ENCODE assay signal across 10 mouse cellular contexts in the genomic region with DNA sequence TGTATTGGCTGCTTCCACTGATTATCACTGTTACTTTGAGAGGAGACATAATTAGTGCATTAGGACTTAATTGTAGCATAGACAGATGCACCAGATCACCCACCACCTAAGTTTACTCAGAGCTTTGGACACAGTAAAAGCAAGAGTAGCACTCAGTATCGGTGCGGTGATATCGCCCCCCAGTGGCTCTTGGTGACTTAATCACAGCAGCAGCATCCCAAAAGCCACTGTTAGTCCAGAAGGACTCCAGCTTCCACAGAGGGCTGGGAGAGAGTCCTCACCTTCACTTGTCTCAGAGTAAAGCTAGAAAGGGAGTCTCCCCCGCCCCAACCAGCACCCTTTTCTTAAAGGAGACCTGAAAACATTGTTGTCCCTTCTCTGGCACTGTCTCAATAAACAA. TPM values are rescaled to one million over a fixed set of nuclear protein-coding genes. Genes with fewer than 3 reads are reported as not detected.
DNase-seq lines count a peak whose midpoint lies in the region; ATAC-seq and TF ChIP-seq lines count a peak whose summit lies in the region.
"Had no signal": no experiment of that assay in that cellular context is flagged by ENCODE, and none has a peak within 500 bp of the region (broad histone marks: within the 10 kb centered on the region; RNA-seq: fewer than 3 reads in every experiment).

No protein-coding gene starts in this region.

- H3K9ac ChIP-seq in ES-Bruce4 (ENCODE audit: low read depth, poor library complexity, severe bottlenecking) = no peak overlapping the region
- H3K9ac ChIP-seq: heart, embryonic 13.5 days had no signal

- no peak for ATAC-seq in monocyte, adult 5-6 weeks (replicated peaks; ENCODE audit: insufficient number of reproducible peaks, low FRiP score, low TSS enrichment, poor library complexity, severe bottlenecking)

- no peaks in the 10 kb centered on the region for H3K4me1 ChIP-seq in ES-Bruce4 (ENCODE audit: control insufficient read depth, insufficient read depth, low read length)
- no peaks in the 10 kb centered on the region for H3K4me1 ChIP-seq in lung, adult 2 months (ENCODE audit: control insufficient read depth, insufficient read depth, low read length)

- no peaks in the 10 kb centered on the region for H3K36me3 ChIP-seq in ES-Bruce4 (ENCODE audit: control insufficient read depth, insufficient read depth, low read length, poor library complexity, severe bottlenecking)
- H3K36me3 ChIP-seq: heart, embryonic 13.5 days had no signal

- H3K4me3 ChIP-seq in ES-Bruce4 (ENCODE audit: low read depth, low read length) = no peak overlapping the region
- H3K4me3 ChIP-seq in lung, adult 2 months (replicated peaks; ENCODE audit: extremely low read depth, low read depth, low read length) = no peak overlapping the region
- H3K4me3 ChIP-seq: heart, embryonic 13.5 days had no signal

- H3K27me3 ChIP-seq in ES-Bruce4 (ENCODE audit: control insufficient read depth, insufficient read depth, low read length, poor library complexity, severe bottlenecking) = no peaks in the 10 kb centered on the region
- H3K27me3 ChIP-seq: heart, embryonic 13.5 days had no signal

- DNase-seq in ZHBTc4 (ENCODE audit: low read depth, low spot score) = peak; percentile 69
- peak; percentile 37 to 52 for DNase-seq in cerebellum, postnatal 36 days
- peak; percentile 81 for DNase-seq in gastrocnemius, postnatal 10 days
- DNase-seq in kidney, postnatal 10 days = peak; percentile 86
- peak; percentile 38 for DNase-seq in lung, adult 2 months
- peak; percentile 86 to 87 for DNase-seq in right cerebral cortex, adult 2 months (ENCODE audit: low spot score in 2 of 2)

- no peak for TF ChIP-seq EP300 in ES-Bruce4 (IDR thresholded peaks at IDR 0.05; ENCODE audit: insufficient read depth, low read depth, low read length)

- TF ChIP-seq CTCF in ES-Bruce4 (IDR thresholded peaks at IDR 0.05; ENCODE audit: low read depth, low read length) = peak; percentile 65
- TF ChIP-seq CTCF in lung, adult 2 months (IDR thresholded peaks at IDR 0.05; ENCODE audit: insufficient read depth, low read length) = peak; percentile 57; the same call in 1 of the 2 replicates

- no peaks in the 10 kb centered on the region for H3K9me3 ChIP-seq in ES-Bruce4 (replicated peaks; ENCODE audit: control insufficient read depth, insufficient read depth, low read length, poor library complexity, severe bottlenecking)
- H3K9me3 ChIP-seq: heart, embryonic 13.5 days had no signal

- no peak overlapping the region for H3K27ac ChIP-seq in ES-Bruce4 (ENCODE audit: insufficient read depth, low read length)
- H3K27ac ChIP-seq: heart, embryonic 13.5 days had no signal

- WGBS in lung, adult 2 months = 7% methylated on average over 4 of the region's 4 CpGs

- TF ChIP-seq POLR2A in ES-Bruce4 (IDR thresholded peaks at IDR 0.05; ENCODE audit: insufficient read depth, low read length) = no peak
- no peak for TF ChIP-seq POLR2A in lung, adult 2 months (IDR thresholded peaks at IDR 0.05; ENCODE audit: borderline replicate concordance, extremely low read depth, low read depth, low read length)

RNA-seq across cellular contexts. Expression of a gene that starts 15.7 kb away (rescaled TPM):
- not detected in 2 replicates for polyA plus RNA-seq in ES-Bruce4 (2011; ENCODE audit: insufficient read depth, insufficient read length, low read depth, missing spikeins)
- under 1 TPM; 0.56 TPM for total RNA-seq in gastrocnemius, postnatal 10 days (2021)
- polyA plus RNA-seq in lung, adult 2 months (2012; rRNA removed) = 1.3 and 2.4 TPM in 2 replicates
- total RNA-seq in monocyte, adult 5-6 weeks (2017) = not detected in 3 replicates
- polyA plus RNA-seq: spleen, adult 2 months had no signal
